Mouse (Mus musculus) bone marrow, adult 2 months (tissue): ENCODE results near the gene 1700029P11Rik. TPM values are rescaled to one million over a fixed set of nuclear protein-coding genes. Genes with fewer than 3 reads are reported as not detected.
A peak's percentile ranks its signal among the peaks of the same experiment; 100 is the strongest.

Experiments used
- H3K27ac ChIP-seq: fragments of 200-500 bp; 2 replicates; pipeline ENCODE4 v1.5.1; 2012; ENCODE audit warnings: low read depth, mild to moderate bottlenecking, control low read depth, inconsistent platforms, low read length; ENCODE audit not compliant: control insufficient read depth, poor library complexity, insufficient read depth
- H3K4me1 ChIP-seq: fragments of 200-500 bp; 2 replicates; pipeline ENCODE4 v1.6.1; 2011; ENCODE audit warnings: low read length; ENCODE audit not compliant: control insufficient read depth, insufficient read depth
- H3K4me3 ChIP-seq: fragments of 200-500 bp; replicated peaks from 2 replicates; pipeline ENCODE3; 2011; ENCODE audit warnings: mild to moderate bottlenecking, low read depth, low read length, control low read depth; ENCODE audit not compliant: control insufficient read depth
- CTCF ChIP-seq: fragments of 200-500 bp; IDR thresholded peaks from 2 replicates; pipeline ENCODE4 v1.5.1; 2011; ENCODE audit warnings: low read length, control low read depth; ENCODE audit not compliant: control insufficient read depth, insufficient read depth
- POLR2A ChIP-seq: fragments of 200-500 bp; IDR thresholded peaks from 2 replicates; pipeline ENCODE4 v1.6.1; 2011; ENCODE audit warnings: low read depth, mild to moderate bottlenecking, control low read depth, low read length, borderline replicate concordance; ENCODE audit not compliant: control insufficient read depth
- WGBS: fragments of 180-500 bp; shearing (Covaris S2); methylation state at CpG from one replicate; pipeline ENCODE4 v1.1.7; 2018; 5-methylcytosine and 5-hydroxymethylcytosine counted together
- polyA plus RNA-seq: library from polyadenylated mRNA; stranded (reverse); fragments of >200 nt; gene quantifications from 2 replicates; pipeline ENCODE4 v1.2.4, GENCODE M21; 2011; ENCODE audit warnings: low replicate concordance; ENCODE audit not compliant: missing spikeins, insufficient read depth, insufficient read length

1700029P11Rik gene
- 3.0 TPM in 1 of 2 replicates, not detected in the other for polyA plus RNA-seq

GRCm38 (mm10) chr15:81980321-81980720, at the start of gene 1700029P11Rik:
TSS of gene 1700029P11Rik (plus strand) at chr15:81980540.
- Histone ChIP-seq H3K4me3 (no peak within 1 kb of the TSS), H3K4me1 (no peaks in the 10 kb centered on the region), H3K27ac (no peak within 1 kb of the TSS)
- WGBS, result 84% methylated on average over 23 of the region's 23 CpGs
- no peak for TF ChIP-seq CTCF
- TF ChIP-seq POLR2A, result no peak

GRCm38 (mm10) chr15:81932951-81933470, 47.3 kb upstream of the 1700029P11Rik start:
- Histone ChIP-seq H3K4me1 (peaks cover 2% of the 10 kb centered on the region; the same call in 1 of the 2 replicates), H3K27ac (peak overlapping the region; percentile 86), H3K4me3 (no peak overlapping the region)
- TF ChIP-seq CTCF (no peak), POLR2A (no peak)
- WGBS, result 24% methylated on average over 12 of the region's 12 CpGs

- Histone ChIP-seq H3K4me1 (no peaks in the 10 kb centered on the region; the same call in 1 of the 2 replicates), H3K27ac (peak overlapping the region; percentile 84), H3K4me3 (no peak overlapping the region)
- TF ChIP-seq CTCF (no peak), POLR2A (no peak)
- WGBS, result 34% methylated on average over 1 of the region's 1 CpGs
These were observed 46.4 kb upstream of the 1700029P11Rik start for GRCm38 (mm10) chr15:81933986-81934385.

DNA sequence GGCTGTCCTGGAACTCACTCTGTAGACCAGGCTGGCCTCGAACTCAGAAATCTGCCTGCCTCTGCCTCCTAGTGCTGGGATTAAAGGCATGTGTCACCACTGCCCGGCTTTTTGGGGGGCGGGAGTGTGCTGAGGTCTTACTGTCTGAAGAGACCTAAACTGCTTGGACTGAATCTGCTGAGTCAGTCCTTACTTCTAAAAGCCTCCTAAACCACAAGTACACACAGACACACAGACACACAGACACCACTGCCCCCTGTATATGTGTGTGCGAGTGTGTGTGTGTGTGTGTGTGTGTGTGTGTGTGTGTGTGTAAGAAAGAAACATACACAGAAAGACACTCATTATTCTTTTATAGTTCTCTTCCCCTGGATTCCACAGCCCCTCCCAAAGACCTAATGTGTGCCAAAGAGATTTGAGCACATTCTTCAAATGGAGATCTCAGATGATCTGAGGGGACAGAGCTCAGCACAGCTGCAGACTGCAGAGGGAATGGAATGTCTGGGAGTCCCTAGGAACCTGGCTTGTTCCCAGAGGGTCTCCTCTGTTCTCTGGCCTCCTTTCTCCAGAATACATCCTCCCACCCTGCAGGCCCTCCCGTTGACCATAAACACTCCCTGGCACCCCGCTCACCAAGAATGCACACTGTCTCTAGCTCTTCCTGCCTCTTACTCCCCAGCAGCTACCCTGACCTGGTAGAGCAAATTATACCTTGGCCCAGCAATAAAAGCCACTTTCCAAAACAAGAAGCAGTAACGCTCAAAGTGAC, 44.3 kb upstream of the 1700029P11Rik start:
- no peaks in the 10 kb centered on the region; the same call in 1 of the 2 replicates for H3K4me1 ChIP-seq
- 73% methylated on average over 7 of the region's 7 CpGs for WGBS
- no peak overlapping the region for H3K4me3 ChIP-seq
- no peak overlapping the region for H3K27ac ChIP-seq
- TF ChIP-seq POLR2A (no peak), CTCF (no peak)

GRCm38 (mm10) chr15:81936679-81937078, 43.7 kb upstream of the 1700029P11Rik start, which contains the start of gene Csdc2:
TSS of gene Csdc2 (plus strand) at chr15:81936759.
- H3K4me3 ChIP-seq, result no peak within 1 kb of the TSS
- no peak within 1 kb of the TSS for H3K27ac ChIP-seq
- H3K4me1 ChIP-seq, result no peaks in the 10 kb centered on the region; the same call in 1 of the 2 replicates
- TF ChIP-seq CTCF, result no peak
- no peak for TF ChIP-seq POLR2A
- 51% methylated on average over 12 of the region's 12 CpGs for WGBS

DNA sequence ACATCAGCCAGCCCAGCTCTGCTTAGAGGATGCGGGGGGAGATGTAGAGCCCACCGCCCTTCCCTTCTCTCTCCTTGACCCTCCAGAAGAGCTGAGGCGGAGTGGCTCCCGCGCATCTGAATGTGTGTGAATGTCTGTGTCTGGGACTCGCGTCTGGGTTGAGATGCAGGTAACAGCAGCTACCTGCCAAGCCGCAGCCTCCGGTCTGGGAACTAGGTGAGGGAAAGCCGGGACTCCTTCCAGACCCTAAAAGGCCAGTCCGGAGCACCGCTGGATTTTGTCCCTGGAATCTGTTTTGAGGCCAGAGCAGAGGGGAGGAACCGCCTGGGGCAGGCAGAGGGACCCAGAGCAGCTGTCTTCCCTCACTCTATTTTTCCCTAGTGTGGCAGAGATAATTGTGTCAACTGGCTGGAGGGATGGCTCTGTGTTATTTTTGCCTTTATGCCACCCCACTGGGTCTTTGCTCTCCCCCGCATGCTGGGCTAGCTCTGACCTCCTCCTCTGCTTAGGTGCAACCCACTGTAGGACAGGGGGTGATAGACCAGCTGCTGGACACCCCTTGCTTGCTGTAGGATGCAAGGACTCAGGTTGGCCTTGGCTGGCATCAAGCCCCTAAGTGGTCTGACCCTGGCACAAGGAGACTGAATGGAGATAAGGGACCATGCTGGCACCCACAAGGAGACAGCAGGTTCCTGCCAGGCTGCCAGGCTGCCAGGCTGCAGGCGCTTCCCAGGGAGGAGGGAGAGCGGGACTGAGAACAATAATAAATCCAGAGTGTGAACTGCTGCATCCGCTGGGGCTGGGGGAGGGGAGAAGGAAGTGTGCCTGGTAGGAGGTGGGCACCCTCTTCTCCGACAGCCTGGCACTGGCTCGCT, 43.0 kb upstream of the 1700029P11Rik start:
- H3K4me1 ChIP-seq, result no peaks in the 10 kb centered on the region; the same call in 1 of the 2 replicates
- no peak overlapping the region for H3K27ac ChIP-seq
- 45% methylated on average over 19 of the region's 19 CpGs for WGBS
- H3K4me3 ChIP-seq, result no peak overlapping the region
- TF ChIP-seq POLR2A (no peak), CTCF (no peak)

DNA sequence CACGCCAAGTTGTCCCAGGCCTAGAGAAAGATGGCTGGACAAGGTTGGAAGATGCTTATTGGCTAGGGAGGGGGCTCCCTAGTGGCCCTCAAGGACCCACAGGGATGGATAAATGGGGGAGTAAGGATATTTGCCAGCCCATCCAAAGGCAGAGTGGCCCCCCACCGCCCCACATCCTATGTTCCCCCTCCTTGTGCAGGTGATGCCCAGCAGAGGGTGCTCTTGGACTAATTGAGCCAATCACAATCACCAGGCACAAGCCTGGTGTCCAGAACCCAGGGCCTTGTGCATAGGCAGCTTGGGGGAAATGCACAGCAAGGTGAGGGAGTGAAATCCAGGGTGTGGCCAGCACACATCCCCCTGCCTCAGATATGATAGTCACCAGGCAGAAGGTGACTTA, 42.1 kb upstream of the 1700029P11Rik start:
- Histone ChIP-seq H3K4me1 (no peaks in the 10 kb centered on the region; the same call in 1 of the 2 replicates), H3K27ac (no peak overlapping the region), H3K4me3 (no peak overlapping the region)
- TF ChIP-seq POLR2A (no peak), CTCF (peak; percentile 74)
- 45% methylated on average over 2 of the region's 2 CpGs for WGBS

GRCm38 (mm10) chr15:81939157-81939715, 41.1 kb upstream of the 1700029P11Rik start:
- 87% methylated on average over 10 of the region's 10 CpGs for WGBS

More at GRCm38 (mm10) chr15:81939157-81939715, 41.1 kb upstream of the 1700029P11Rik start:
- TF ChIP-seq CTCF (no peak), POLR2A (no peak)
- Histone ChIP-seq H3K4me3 (no peak overlapping the region), H3K27ac (no peak overlapping the region), H3K4me1 (no peaks in the 10 kb centered on the region)
